Mouse (Mus musculus): ENCODE data around the gene Tatdn3. TPM values are rescaled to one million over a fixed set of nuclear protein-coding genes. Genes with fewer than 3 reads are reported as not detected.

Gene Tatdn3
- total RNA-seq (2023), result 10 to 100 TPM; 10.0 to 10.1 TPM

GRCm38 (mm10) chr1:191062781-191063485, at the start of gene Tatdn3, which contains the start of gene Nsl1:
Tatdn3 (minus strand) TSS chr1:191062932.
Nsl1 (plus strand) TSS chr1:191063012.

GRCm38 (mm10) chr1:191097802-191098747, 35.3 kb upstream of the Tatdn3 start, which contains the start of gene Batf3:
Batf3 (plus strand) TSS chr1:191097847.

GRCm38 (mm10) chr1:191036554-191037334, 26.0 kb downstream of the Tatdn3 start, which contains the start of gene Spata45:
Spata45 (plus strand) TSS chr1:191036639.

DNA sequence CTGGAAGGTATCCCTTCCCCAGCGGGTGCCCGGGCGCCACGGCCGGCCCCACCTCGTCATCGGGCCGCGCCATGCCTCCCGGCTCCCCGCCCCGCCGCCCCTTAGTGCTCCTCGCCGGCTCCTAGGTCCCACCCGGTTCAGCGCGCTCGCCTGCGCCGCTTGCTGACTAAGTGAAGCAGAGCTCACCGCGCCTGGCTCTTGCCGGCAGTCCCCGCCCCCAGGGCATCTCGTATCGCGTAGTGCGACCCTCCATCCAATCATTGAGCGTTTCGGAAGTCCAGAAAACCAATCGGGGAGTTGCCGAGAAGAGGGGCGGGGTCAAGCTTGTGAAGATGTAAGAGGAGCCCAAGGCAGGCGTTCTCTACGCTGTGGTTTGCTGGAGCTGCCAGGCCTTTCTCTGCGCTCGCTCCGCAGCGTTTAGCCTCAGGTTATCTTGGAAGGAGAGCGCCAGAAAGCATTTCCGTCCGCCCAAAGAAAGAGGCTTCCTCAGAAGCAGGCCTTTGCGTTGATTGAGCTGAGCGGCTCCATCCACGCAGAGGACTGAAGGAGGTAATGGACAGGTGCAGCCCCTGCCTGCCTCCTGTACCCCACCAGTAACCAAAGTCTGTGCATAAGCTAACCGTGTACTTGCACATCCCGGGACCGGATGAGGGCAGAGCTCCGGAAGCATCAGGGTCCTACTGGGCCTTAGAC, 36.6 kb downstream of the Tatdn3 start, which contains the start of gene Flvcr1:
Flvcr1 (minus strand) TSS at position 138 of the 693 bp plus-strand sequence.

Other genes starting within 250 kb of the Tatdn3 start
- 10 to 100 TPM; 21.1 TPM for gene Rps6kc1, start 151.2 kb downstream of the Tatdn3 start, total RNA-seq (2023)
- gene Angel2, start 137.8 kb downstream of the Tatdn3 start, total RNA-seq (2023), result 10 to 100 TPM; 59.7 to 72.3 TPM
- gene Vash2, start 83.6 kb downstream of the Tatdn3 start, total RNA-seq (2023), result not detected
- gene Flvcr1, start 36.8 kb downstream of the Tatdn3 start, total RNA-seq (2023), result 10 to 100 TPM; 26.9 to 32.4 TPM
- not detected for gene Spata45, start 26.3 kb downstream of the Tatdn3 start, total RNA-seq (2023)
- 1 to 10 TPM; 1.3 to 3.0 TPM for gene Nsl1, start 80 bp upstream of the Tatdn3 start, total RNA-seq (2023)
- not detected for gene Batf3, start 34.9 kb upstream of the Tatdn3 start, total RNA-seq (2023)
- not detected for gene Fam71a, start 101.9 kb upstream of the Tatdn3 start, total RNA-seq (2023)
- gene Atf3, start 155.1 kb upstream of the Tatdn3 start, total RNA-seq (2023), result 1 to 10 TPM; 1.7 to 4.8 TPM